Mouse (Mus musculus) lung, adult 18-20 months (tissue): ENCODE measurements around the gene Ccdc57.
"Not testable (repeated sequence)": the region's sequence is repeated elsewhere in the genome, so short reads cannot be mapped to it uniquely, and the experiment has no call there.

ENCODE experiments used
- DNase-seq, 2 experiments: peaks; one replicate each; pipeline ENCODE4 v3.0.0; 2022; ENCODE audit warnings: mixed read lengths in 2 of 2

Ccdc57 gene

DNA sequence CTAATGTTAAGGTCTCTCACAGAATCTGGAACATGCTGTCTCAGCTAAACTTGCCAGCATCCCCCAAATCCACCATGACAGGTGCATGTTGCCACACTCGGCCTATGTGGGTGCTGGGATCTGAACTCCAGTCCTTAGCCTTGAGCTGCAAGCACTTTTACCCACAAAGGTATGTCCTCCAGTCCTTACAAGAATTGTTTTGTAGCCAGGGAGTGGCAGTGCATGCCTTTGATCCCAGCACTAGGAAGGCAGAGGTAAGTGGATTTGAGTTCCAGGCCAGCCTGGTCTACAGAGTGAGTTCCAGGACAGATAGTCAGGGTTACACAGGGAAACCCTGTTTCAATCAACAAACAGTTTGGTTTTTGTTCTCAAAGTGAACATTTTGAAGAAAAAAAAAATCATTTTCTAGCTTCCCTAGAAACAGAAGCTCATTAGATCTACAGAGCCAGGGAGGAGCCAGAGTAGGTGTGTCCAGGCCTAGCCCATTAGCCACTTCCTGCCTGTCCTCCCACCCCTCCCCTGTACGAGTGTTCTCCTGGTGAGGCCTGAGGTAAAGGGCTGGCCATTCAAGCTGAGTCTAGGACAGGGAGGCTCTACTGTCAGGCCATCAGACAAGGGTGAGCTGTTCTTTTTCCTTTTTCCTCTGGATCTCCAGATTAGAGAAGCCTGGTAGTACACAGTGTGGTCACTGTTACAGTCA is 82.2 kb downstream of the Ccdc57 start:
- DNase-seq, result peak; percentile 44 to 59

DNA sequence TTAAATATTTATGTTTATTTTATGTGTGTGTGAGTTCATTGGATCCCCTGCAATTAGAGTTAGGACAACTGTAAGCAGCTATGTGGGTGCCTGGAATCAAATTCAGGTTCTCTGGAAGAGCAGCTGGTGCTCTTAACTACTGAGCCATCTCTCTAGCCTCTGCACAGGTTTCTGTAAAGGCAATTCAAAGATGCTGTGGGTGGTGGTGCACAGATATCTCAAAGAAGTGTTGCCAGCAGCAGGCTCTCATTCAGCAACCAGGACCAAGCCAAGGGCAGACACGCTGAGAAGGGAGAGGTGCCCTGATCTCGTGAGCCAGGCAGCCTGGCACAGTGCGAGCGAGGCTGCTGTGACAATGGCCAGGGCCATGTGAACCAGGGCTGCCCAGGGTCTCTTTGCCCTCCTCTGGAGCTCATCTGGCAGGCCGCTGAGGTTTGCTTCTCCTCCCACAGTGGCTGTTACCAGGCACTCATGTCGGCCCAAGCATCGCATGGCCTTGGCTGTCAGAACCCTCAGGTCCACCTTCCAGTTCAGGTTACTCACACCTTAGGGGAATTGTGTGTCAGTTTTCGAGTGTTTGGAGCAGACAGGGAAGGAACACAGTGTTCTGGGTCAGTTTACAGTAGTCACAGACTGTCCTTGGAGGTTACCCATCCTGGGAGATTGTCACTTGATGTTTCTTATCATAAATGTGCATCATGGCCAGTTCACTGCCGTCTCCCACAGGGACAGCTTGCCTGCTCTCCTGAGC is 85.8 kb downstream of the Ccdc57 start:
- no peak for DNase-seq

DNA sequence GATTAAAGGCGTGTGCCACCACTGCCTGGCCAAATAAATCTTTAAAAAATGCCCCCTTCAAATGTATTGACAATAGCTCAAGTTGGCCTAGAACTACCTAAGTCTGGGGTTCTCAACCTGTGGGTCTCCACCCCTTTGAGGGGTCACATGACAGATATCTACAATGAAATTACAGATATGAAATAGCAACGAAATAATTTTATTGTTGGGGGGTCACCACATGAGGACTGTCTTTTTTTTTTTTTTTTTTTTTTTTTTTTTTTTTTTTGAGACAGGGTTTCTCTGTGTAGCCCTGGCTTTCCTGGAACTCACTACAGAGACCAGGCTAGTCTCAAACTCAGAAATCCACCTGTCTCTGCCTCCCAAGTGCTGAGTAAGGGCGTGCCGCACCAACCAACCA is 88.3 kb downstream of the Ccdc57 start:
- DNase-seq, result no peak

DNA sequence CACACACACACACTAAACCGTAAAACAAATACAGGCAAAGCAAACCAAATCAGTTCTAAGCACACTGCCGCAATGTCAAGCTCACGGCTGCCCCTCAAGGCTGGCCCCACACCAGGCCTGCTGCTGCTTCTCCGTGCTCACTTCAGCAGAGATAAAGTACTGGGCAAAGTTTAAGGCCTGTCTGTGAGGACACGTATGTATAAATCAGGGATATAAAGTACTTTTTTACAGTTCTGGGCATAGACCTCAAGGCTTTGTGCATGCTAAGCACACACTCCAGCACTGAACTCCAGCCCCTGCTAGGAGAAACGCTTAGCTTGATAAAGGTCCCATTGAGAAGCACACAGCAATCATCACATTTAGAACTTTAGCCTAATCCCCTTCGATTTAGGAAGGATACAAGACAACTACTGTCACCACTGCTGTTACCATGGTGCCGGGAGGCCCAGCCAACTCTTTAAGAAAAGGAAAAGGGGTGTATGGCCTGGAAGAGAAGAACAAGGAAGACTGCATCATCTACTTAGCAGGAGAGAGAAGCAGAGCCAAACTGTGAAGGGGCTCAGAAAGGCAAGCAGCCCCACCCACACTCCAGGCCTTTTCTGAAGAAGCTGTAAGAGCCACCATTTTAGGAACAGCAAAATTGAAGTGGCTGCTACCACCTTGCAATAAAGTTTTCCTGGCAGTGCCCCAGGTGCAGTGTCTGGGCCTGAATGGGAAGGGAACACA is 99.0 kb downstream of the Ccdc57 start:
- peak; percentile 61 to 70 for DNase-seq

DNA sequence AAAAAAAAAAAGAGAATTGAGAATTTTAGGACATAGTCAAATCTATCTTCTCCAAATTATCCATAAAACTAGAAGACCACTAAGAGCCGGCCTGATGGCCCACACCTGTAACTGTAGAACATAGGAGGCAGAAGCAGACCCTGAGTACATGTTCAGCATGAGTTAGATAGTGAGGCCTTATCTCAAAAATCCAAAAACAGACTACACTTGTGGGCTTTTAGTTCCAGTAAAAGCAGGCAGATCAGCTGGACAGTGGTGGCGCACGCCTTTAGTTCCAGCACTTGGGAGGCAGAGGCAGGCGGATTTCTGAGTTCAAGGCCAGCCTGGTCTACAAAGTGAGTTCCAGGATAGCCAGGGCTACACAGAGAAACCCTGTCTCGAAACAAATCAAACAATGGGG is 99.7 kb downstream of the Ccdc57 start:
- not testable (repeated sequence) for DNase-seq

DNA sequence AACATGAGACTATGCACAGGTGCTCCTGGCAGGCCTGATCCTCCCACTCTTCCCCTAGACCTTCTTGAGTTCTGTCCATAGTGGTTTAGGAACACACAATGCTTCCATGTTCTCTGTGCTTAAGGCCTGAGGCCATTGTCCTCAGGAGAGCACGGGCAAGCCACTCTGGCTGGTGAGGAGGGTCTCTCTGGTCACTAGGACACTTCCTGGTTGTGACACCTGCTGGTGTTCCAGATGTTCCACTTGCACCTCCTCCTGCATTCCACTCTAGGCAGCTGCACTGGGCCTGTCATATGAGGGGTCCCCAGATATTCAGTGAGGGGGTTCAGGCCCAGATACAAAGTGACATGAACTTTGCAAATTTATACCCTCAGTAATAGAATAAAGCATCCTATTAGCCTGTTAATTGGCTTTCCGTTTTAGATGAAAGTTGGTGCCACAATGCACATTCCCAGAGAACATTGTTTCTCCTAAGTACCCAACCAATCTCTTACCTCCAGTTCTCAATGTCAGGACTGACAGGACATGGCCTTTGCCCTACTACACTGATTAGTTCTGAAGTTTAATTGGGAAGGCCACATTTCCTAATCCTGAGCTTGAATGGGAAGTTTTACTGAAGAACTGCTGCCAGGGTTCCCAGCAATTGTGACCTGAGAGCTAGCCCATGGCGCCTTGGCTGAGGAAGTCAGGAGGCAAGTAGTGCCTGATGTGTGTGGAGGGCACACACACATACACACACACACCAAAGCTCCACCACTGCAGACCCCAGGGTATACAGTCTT is 100.8 kb downstream of the Ccdc57 start:
- DNase-seq, result no peak

DNA sequence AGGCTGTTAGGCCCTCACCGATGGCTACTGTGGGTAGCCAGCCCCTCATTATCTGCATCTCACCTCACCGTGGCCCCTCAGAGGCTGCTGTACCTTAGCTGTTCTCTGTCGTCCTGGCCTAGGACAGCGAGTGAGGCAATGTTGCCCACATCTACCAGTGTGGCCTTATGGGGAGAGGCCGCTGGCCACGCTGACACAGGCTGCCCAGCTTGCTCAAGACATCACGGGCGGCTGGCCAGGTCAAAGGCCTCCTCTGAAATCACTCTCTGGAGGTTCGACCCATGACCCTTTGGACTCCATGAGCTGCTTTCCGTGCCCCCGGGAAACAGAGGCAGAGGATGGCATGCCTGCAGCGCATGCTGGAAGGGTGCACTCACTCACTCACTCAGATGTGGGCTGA is 102.0 kb downstream of the Ccdc57 start:
- DNase-seq, result no peak

DNA sequence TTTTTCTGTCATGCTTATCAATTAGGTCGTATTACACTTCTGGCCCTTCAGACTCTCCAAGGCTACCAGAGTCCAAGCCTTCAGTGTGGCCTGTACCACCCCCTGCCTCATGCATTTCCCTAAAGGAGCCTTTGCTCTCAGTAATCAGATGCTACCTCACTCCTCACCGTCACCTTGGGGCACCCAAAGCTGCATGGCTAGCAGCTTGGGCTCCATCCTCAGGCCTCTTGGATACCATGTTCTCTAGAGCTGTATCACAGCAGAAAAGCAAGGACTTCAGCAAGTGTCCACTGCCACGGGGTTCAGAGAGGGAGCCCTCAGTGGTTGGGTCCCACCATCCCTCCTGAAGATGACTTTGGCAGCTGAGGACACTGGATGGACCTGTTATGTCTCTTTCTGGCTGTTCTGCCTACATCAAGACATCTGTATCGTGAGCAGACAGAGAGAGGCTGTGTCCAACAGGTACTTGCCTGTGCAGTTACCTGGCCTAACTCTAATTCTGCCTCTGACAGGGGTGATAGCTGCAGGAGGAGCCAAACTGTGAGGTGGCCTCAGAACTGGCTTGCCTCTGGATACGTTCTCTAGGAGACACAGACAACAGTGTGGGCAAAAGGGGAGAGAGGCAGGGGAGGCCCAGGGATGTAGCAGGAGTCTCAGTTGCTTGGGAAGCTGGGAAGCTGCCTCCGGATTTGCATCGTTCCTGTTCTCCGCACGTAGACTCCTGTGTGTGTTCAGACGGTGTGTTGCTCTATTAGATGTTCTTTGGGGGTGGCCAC is 102.7 kb downstream of the Ccdc57 start:
- DNase-seq, result peak in 1 of 2 experiments; percentile 4

DNA sequence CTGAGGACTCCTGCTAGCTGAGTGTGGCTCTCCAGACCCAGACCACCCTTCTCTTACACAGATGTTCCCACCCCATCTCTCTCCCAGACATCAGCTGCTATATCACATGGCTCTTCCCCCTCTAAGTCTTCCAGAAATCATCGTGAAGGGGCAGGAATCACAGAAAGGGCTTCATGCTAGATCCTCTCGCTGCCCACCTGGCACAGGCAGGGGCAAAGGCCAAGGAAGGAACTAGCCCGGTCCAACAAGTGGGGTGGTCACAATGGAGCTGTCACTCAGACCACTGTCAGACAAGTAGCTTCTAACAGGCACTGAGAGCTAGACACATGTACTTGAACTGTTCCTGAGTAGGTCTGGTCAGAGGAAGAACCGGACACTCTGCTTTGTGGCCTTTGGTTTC is 104.3 kb downstream of the Ccdc57 start:
- DNase-seq, result no peak

DNA sequence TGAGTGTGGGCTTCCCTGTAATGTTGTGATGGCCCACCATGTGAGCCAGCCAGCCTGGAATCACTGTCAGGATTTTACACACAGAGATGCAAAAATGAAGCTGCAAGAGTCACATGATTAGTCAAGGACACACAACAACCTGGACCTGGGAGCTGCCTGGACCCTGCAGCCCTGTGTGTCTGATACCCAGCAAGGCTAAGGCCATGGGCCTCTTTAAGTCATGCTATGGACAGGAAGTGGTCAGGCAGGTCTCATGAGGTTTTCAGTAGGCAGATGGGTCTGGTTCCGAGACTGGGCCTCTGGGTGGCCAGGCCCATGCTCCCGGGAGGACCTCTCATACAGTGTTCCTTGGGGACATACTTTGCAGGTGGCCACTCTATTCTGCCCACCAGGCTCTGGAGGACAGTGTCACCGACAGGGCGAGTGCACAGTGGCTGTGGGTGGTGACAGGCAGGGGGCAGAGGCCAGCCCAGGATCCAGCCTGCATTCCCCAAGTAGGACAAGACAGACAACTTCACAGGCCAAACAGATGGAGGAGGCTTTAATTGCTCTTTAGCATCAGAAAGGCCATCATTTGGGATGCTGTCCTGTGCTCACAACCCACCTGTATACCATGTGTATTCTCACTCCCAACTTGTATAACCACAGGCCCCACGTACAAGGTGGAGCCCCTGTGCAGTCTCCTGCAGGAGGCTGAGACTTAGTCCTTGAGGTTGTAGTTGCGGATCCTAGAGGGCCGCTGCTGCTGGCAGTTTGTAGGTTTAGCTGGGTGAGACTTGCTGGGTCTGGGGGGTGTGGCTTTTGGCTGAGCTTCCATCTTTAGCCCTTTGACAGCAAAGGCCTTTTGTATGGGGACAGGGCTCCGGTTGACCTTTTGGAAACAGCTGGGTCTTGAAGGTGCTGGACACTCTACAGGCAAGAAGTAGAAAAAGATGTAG is 106.4 kb downstream of the Ccdc57 start:
- DNase-seq, result no peak

DNA sequence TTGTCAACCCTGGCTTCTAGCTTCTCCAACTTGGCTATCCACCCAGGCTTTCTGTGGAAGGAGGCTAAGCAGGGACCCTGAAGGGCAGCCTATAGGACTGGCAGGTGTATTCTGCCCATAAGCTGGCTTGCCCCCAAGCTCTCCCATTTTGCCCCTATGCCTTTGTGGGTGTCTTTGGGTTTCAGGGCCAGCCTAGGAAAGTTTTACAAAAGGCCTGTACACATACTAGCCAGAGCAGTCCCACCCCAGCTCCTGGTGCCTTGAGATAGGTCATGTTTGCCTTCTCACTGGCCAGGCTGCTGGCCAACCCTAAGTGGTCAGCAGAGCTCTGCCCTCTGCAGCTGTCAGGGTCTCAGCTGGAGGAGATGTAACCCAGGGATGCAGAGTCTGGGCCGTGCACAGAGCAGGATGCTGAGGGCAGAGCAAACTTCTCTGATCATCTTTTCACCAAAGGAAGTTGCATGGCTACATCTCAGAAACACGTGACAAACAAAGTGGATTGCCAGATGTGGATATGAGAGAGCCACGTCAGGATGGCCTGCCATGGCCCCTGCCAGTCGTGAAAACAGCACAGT is 107.3 kb downstream of the Ccdc57 start:
- DNase-seq, result no peak

DNA sequence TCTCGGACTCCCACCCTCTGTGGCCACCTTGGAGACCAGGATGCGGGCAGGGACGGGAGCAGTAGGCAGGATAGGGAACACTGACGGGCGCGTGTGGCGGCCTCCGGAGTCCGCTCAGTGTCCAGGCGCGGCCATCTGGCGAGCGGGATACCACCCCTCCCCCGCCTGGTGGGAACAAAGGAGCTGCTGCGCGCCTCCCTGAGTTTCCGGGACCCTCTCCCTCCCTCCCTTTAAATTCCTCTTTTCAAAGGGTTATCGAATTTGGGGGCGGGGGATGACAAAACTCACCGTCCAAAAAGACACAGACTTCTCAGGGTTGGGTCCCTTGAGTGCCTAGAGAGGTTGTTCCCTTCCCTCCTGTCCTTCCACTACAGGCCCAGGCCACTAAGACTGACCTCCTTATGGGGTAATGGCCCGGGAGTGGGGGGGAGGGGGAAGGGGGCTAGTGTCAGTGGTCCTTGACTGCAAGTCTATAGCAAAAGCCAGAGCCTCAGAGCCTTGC is 107.8 kb downstream of the Ccdc57 start:
- DNase-seq, result no peak

DNA sequence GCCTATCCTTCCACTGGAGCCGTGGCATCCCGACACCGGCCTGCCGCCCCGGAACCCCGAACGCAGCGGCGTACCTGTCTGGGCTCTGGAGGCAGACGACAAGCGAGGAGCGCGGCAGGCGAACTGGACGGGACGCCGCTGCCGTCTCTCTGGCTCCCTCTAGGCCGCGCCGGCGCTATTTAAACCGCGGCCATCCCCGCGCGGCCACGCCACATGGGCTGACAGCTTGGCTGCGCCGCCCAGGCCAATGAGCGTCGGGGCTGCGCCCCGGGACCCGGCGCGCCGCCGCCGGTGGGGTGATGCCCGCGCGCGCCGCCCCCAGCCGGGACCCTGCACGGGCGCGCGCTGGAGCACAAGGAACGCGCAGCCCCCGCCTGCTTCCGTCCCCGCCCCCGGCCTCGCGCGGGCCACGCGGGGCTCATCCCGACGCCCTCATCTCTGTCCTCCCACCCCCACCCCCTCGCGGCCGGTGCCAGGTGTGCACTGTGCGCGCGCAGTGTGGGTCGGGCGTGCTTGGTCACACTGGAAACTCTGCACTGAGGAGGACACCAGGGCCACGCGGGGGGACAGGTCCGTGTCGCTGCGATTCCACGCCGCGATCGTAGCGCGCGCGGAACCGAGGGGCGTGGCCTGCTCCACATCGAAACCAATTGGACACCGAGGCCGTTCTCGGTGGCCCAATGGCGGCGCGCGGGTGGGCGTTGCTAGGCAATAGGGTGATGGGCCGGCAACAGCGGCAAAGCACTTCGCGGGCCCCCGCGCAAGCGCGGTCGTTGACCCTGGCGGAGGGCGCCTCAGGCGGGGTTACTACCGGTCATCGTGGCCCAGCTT is 108.5 kb downstream of the Ccdc57 start, which contains the start of gene Fasn:
Gene Fasn, minus strand, starts transcription at position 592 of the 831 bp plus-strand sequence.
- peak; percentile 95 to 97 for DNase-seq

DNA sequence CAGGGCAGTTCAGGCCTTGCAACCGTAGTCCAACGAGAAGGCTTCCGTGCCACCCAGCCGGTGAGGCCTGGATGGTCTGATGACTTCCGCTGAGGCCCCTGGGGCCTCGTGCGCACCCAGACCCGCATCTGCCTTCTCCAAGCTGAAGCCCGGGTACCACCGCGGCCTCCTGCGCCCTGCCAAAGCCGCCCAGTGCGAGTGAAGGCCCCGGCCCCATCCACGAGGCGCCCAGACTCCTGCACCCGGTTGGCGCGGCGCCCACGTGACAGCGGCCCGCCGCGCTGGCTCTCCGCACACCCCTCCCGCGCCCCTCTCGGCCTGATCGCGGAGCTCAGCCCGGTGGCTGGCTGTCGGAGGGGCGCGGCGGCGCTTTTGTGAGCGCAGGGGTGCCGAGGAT is 109.1 kb downstream of the Ccdc57 start:
- no peak for DNase-seq

DNA sequence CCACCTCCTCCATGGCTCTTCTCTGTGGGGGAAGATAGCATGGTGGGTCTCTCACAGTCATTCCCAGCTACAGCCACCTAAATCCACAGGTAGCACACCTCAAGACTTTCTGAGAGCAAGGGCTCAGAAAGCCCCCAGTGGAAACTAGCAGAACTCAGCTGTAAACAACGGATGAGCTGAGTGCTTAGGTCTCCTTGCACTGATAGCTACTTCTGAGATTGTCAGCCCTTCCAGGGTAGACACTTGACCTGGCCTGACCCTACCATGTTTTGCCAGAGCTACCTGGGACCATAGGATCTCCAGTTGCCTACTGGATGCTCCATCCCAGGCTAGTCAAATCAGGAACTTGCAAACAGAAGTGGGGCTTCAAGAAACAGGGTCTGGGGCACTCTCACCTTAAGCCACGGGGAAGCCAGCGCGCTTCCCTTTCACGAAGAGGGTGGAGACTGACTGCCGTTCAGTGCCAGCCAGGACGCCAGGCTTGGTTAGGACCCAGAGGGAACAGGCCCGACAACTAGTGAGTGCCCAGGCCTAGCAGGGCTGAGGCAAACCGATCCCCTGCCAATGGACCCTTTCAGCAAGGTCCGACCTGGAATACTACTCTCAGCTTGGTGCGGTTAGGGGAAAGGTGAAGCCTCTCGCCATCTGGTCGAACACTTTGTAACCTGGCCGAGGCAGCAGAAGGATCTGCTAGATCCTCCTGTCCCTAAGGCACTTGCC is 109.7 kb downstream of the Ccdc57 start:
- no peak for DNase-seq

DNA sequence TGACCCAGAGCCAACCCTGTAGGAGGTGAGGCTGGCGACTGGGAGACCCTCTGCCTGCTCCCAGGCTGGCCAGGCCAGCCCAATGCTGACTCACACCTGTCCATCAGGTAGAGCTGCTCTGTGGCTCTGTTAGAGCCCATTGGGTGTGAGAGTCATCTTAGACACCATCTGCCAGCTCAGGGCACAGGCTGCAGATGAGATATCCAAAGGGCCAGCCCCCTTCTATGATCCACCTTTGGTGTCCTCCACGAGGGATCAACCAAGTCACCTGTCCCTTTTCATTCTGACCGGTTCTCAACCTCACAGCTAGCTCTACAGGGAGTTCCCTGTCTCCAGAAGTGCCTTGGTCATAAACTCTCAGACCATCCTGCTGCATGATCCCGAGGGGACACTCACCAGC is 110.4 kb downstream of the Ccdc57 start:
- DNase-seq, result no peak

DNA sequence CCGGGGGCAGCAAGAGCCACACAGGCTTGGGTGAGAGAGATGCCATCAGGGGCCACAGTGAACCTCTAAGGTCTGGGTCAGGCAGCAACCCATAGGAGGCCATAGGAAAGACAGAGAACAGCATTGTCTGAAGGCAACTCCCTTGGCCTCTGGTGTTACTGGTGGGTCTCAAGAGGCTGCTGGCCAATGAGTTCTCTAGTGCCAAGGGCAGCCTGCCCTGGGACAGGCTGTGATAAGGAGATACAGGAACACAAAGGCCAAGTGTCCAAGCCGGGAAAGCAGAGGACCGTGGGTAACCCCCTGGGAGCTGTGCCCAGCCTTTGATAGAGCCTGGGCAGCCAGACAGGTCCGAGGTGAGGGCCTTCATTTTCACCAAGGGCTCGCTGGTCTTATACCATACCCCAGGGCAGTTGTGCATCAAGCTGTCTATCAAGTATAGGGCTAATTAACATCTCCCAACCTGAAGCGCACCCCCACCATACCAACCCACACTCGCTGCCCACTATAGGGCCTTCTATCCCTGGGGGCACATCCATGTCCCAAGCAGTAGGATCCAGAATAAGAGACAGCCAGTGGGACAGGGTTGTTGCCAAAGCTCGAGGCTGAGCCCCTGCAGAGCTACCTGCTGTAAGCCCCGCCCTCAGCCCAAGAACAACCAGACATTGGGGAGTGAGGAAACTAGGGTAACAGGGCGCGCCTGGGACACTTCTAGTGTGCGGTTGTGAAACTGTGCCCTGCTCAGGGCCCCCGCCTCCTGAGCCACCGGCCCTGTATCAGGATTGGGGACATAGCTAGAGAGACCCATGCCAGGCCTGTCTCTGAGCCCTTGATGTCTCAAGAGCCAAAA is 111.4 kb downstream of the Ccdc57 start:
- DNase-seq, result peak; percentile 44 to 79

DNA sequence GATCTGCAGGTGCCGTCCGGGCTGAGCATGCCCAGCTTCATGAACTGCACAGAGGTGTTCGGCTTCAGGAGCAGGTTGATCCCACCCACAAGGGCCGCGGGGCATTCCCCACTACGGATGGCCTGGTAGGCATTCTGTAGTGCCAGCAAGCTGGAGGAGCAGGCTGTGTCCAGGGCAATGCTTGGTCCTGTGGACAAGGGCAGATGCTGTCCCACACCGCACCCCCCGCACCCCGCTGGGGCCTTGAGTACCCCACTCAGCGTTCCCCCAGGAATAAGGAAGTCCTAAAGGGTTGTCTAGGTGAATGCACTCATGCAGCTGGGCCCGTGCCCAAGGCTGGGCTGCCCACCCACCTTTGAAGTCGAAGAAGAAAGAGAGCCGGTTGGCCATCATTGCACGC is 112.1 kb downstream of the Ccdc57 start:
- no peak for DNase-seq
